Mouse (Mus musculus) limb, embryonic 14.5 days (tissue): ENCODE results near the gene Erg. TPM values are rescaled to one million over a fixed set of nuclear protein-coding genes. Genes with fewer than 3 reads are reported as not detected.

Source experiments
- ATAC-seq: fragments of 200-750 bp; cut with Nextera tagmentation; 2 replicates; pipeline ENCODE4 v1.8.0; 2017; ENCODE audit warnings: low read depth, moderate number of reproducible peaks, moderate TSS enrichment; ENCODE audit not compliant: low FRiP score
- DNase-seq: peaks from one replicate; pipeline ENCODE4 v3.0.0-alpha.2; 2015; ENCODE audit warnings: low spot score
- H3K27ac ChIP-seq: fragments of 300-500 bp; sonication (generic); replicated peaks from 2 replicates; pipeline ENCODE4 v1.5.1; 2014; ENCODE audit warnings: low read depth, mild to moderate bottlenecking, low read length, moderate library complexity, mixed read lengths
- H3K27me3 ChIP-seq: fragments of 300-500 bp; sonication (generic); 2 replicates; pipeline ENCODE4 v1.6.1; 2014; ENCODE audit warnings: low read length, mixed read lengths; ENCODE audit not compliant: control insufficient read depth, insufficient read depth
- H3K36me3 ChIP-seq: fragments of 300-500 bp; sonication (generic); 2 replicates; pipeline ENCODE4 v1.6.1; 2014; ENCODE audit warnings: mild to moderate bottlenecking, low read length, moderate library complexity, mixed read lengths; ENCODE audit not compliant: control insufficient read depth, insufficient read depth
- H3K4me1 ChIP-seq: fragments of 300-500 bp; sonication (generic); 2 replicates; pipeline ENCODE4 v1.6.1; 2014; ENCODE audit warnings: antibody characterized with exemption, low read length, mixed read lengths; ENCODE audit not compliant: control insufficient read depth, insufficient read depth
- H3K4me2 ChIP-seq: fragments of 300-500 bp; sonication (generic); replicated peaks from 2 replicates; pipeline ENCODE4 v1.6.1; 2014; ENCODE audit warnings: low read depth, mild to moderate bottlenecking, low read length, moderate library complexity; ENCODE audit not compliant: severe bottlenecking
- H3K4me3 ChIP-seq: fragments of 300-500 bp; sonication (generic); replicated peaks from 2 replicates; pipeline ENCODE4 v1.5.1; 2014; ENCODE audit warnings: low read length
- H3K9ac ChIP-seq: fragments of 300-500 bp; sonication (generic); 2 replicates; pipeline ENCODE4 v1.6.1; 2014; ENCODE audit warnings: mild to moderate bottlenecking, low read depth, low read length, moderate library complexity; ENCODE audit not compliant: severe bottlenecking
- H3K9me3 ChIP-seq: fragments of 300-500 bp; sonication (generic); 2 replicates; pipeline ENCODE4 v1.6.1; 2016; ENCODE audit warnings: low read length; ENCODE audit not compliant: control insufficient read depth
- POLR2A ChIP-seq: fragments of 200-500 bp; IDR thresholded peaks from 2 replicates; pipeline ENCODE4 v1.8.0; 2012; ENCODE audit warnings: inconsistent platforms, mild to moderate bottlenecking, moderate library complexity, borderline replicate concordance; ENCODE audit not compliant: insufficient read depth, insufficient read length; ENCODE audit errors: extremely low read depth
- WGBS: fragments of 180-500 bp; shearing (Covaris S2); extraction: QIAGEN DNeasy Blood & Tissue Kit; methylation state at CpG from one replicate; pipeline ENCODE4 v1.1.7; 2014; 5-methylcytosine and 5-hydroxymethylcytosine counted together
- polyA plus RNA-seq, 2 experiments: library from polyadenylated mRNA; depleted of rRNA in 1 of 2; stranded (reverse) in 1 of 2; unstranded in 1 of 2; fragments of >200 nt; fragmentation: Nextera tagmentation in 1 of 2; extraction: Ambion mirVana in 1 of 2; gene quantifications; 2 replicates each; pipeline versions ENCODE4 v1.2.1 to v1.2.3; 2012 to 2014

The Erg gene
- polyA plus RNA-seq, 2 experiments = 18.9 to 40.6 TPM

DNA sequence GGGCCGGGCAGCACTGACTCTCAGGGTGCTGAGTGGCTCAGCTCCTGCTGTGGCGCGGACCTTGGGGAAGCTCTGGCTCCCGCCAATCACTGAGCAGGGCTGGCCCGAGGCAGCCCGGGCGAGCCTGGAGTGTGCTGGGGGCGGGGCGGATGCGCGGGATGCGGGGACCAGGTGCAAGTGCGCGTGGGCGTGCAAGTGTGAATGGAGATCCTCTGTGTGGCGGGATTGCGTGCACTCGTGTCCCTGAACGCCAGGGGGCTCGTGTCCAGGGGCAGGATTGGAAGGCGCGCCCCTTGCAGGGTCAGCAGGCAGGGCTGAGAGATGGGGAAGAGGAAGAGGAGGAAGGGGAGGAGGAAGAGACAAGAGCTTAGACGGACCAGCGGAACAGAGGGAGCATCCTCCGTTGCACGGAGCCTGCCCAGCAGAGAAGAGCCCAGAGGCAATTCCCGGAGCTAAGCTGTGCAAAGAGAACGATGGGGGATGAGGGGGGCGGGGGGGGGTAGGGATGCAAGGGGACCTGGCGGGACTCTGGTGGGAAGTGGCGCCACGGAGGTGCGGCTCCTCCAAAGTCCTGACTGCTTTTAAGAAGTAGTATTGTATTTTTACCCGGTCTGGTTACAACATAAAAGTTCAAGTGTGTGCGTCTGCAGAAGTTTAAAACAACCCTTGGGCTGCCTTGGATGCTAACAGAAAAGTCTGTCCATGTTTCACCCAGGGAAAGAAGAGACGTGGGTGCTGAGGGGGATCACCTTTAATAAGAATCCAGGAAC, 667 bp downstream of the Erg start:
- DNase-seq = peak; percentile 52
- H3K9ac ChIP-seq = peak overlapping the region; percentile 76
- H3K9me3 ChIP-seq = no peaks in the 10 kb centered on the region
- no peak for TF ChIP-seq POLR2A
- no peaks in the 10 kb centered on the region; the same call in 1 of the 2 replicates for H3K27me3 ChIP-seq
- peaks cover 28% of the 10 kb centered on the region for H3K4me1 ChIP-seq
- H3K4me2 ChIP-seq = peak overlapping the region; percentile 85
- H3K36me3 ChIP-seq = no peaks in the 10 kb centered on the region
- under 1% methylated on average over 36 of the region's 36 CpGs for WGBS
- peak overlapping the region; percentile 60 for H3K4me3 ChIP-seq
- ATAC-seq = peak; percentile 84
- peak overlapping the region; percentile 66 for H3K27ac ChIP-seq

- Histone ChIP-seq H3K9me3 (no peaks in the 10 kb centered on the region), H3K4me1 (peaks cover 36% of the 10 kb centered on the region), H3K27ac (peak overlapping the region; percentile 66), H3K4me3 (peak overlapping the region; percentile 60), H3K27me3 (no peaks in the 10 kb centered on the region; the same call in 1 of the 2 replicates), H3K4me2 (peak overlapping the region; percentile 85), H3K9ac (peak overlapping the region; percentile 76), H3K36me3 (no peaks in the 10 kb centered on the region)
- ATAC-seq (peak; percentile 28; the same call in 1 of the 2 replicates), DNase-seq (no peak)
- 4% methylated on average over 37 of the region's 37 CpGs for WGBS
- TF ChIP-seq POLR2A = no peak
Observed at GRCm38 (mm10) chr16:95584751-95585528, 1.5 kb downstream of the Erg start.

DNA sequence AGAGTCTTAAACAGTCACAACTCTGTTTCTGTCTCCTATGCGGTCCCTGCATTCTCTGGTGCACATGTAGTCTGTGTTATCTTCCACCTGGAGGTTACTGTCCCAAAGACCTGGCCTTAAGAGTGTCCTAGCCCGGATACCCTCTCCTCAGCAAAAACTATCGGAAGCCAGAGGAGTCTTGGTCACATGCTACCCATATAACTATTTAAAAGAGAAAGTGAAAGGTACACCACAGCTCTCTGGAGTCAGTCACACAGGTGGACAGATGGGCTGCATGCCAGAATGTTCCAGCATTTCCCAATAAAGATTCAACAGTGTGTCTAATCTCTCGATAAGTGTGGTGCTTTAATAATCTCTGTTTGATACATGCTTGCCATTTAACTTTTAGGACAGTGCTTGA, 7.1 kb downstream of the Erg start:
- no peak overlapping the region for H3K4me3 ChIP-seq
- 0 out of 2 replicates have a peak, but pooled peaks cover 4% of the 10 kb centered on the region for H3K36me3 ChIP-seq
- no peak for TF ChIP-seq POLR2A
- WGBS = 57% methylated on average over 4 of the region's 4 CpGs
- peaks cover 39% of the 10 kb centered on the region for H3K4me1 ChIP-seq
- DNase-seq = no peak
- no peak overlapping the region for H3K4me2 ChIP-seq
- H3K9ac ChIP-seq = no peak overlapping the region
- no peak overlapping the region for H3K27ac ChIP-seq
- H3K9me3 ChIP-seq = no peaks in the 10 kb centered on the region
- no peaks in the 10 kb centered on the region for H3K27me3 ChIP-seq
- no peak for ATAC-seq

DNA sequence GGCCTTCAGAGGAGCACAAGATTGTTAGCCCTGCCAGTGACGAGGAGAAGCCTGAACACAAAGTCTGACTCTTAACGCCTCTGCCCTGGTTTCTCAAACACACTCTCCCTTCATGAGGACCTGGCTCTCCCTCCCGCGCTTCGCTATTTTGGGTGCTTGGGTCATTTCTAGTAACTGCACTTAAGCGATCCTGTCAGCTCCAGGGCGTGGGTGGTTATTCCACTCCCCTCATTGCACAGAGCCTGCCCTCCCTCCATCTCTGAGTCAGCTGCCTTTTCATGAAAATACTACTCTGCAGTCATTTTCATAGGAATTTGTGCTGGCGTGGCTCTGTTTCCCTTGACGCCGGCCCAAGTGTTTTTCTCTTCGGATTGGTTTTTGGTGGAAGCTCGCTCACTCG, 13.2 kb downstream of the Erg start:
- H3K27me3 ChIP-seq = no peaks in the 10 kb centered on the region
- peaks cover 43% of the 10 kb centered on the region for H3K4me1 ChIP-seq
- 0 out of 2 replicates have a peak overlapping the region, but pooled peaks have one; percentile 13 for H3K4me2 ChIP-seq
- no peak for TF ChIP-seq POLR2A
- 36% methylated on average over 13 of the region's 13 CpGs for WGBS
- H3K9me3 ChIP-seq = no peaks in the 10 kb centered on the region
- DNase-seq (peak; percentile 47), ATAC-seq (peak; percentile 27; the same call in 1 of the 2 replicates)
- H3K9ac ChIP-seq = peak overlapping the region; percentile 4; the same call in 1 of the 2 replicates
- H3K27ac ChIP-seq = peak overlapping the region; percentile 69
- 0 out of 2 replicates have a peak, but pooled peaks cover 4% of the 10 kb centered on the region for H3K36me3 ChIP-seq
- H3K4me3 ChIP-seq = no peak overlapping the region

DNA sequence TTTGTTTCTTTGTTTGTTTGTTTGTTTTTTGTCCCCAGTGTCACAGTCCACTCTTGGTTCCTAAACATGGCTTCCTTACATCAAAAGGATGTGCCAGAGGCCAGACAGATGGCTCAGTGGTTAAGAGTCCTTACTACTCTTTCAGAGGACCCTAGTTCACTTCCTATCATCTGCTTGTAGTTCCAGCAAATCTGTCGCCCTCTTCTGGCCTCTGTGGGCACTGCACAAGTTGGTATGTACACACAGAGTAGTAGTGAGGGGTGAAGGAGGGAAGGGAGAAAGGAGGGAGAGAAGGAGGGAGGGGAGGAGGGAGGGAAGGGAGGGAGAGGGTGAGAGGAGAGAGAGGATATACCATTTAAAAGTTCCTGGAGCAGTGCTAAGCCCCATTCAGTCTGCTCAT, 15.8 kb downstream of the Erg start:
- Histone ChIP-seq H3K27ac (no peak overlapping the region), H3K9ac (no peak overlapping the region), H3K36me3 (0 out of 2 replicates have a peak, but pooled peaks cover 3% of the 10 kb centered on the region), H3K9me3 (no peaks in the 10 kb centered on the region), H3K4me1 (peaks cover 28% of the 10 kb centered on the region), H3K27me3 (no peaks in the 10 kb centered on the region), H3K4me2 (no peak overlapping the region), H3K4me3 (no peak overlapping the region)
- TF ChIP-seq POLR2A = no peak
- no peak for ATAC-seq
- WGBS = 10% methylated on average over 1 of the region's 1 CpGs
- DNase-seq = no peak
